Mouse (Mus musculus): ENCODE measurements around the gene Prss34. TPM values are rescaled to one million over a fixed set of nuclear protein-coding genes. Genes with fewer than 3 reads are reported as not detected.
A peak's percentile ranks its signal among the peaks of the same experiment; 100 is the strongest.

Gene Prss34
- total RNA-seq, 2 experiments from 2014 or later, result not detected

DNA sequence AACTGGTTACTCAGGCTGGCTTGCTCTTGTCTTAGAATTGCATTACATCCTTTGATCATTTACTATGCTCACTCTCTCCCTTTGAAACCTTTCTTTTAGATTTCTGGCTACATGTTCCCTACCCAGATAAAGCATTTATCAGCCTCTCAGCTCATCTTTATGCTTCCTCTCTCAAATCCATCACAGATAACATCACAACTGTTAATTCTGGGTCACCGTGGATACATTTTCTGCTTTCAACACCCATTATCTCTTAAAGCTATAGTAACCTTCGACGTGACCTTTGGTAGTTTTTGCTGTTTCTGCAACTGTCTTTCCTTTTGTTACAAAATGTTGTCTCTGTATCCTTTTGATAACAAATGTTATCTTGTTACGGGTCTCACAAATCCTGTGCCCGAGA is 4.7 kb upstream of the Prss34 start:
- intact Hi-C loops (cut with DNase I), result loop anchor here (5.0 to 10.0 kb wide), 2 partner anchors 79 to 171 kb away; no protein-coding TSS in a partner anchor
- DNase-seq (ENCODE audit: low spot score in 2 of 2), result no peak

DNA sequence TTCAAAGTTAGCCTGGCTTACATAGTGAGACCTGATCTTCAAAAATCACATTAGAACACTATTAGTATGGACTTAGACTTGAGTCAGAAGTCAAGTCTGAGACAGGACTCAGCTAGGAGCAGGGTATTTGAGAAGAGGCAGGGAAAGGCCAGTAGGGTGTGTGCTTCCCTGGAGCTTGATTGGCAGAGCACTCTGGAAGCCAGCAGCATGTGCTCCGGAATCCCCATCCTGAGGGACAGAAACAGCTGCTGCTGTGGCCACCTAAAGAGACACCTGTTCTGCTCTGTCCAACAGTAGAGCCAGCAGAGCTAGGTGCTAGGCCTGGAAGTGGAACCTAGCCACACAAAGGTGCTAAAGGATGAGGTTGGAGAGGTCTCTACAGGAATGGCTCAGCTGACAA is 4.1 kb upstream of the Prss34 start:
- DNase-seq (ENCODE audit: low spot score in 2 of 2), result no peak
- intact Hi-C loops (cut with DNase I), result loop anchor here (5.0 to 10.0 kb wide), 2 partner anchors 78 to 171 kb away; no protein-coding TSS in a partner anchor

DNA sequence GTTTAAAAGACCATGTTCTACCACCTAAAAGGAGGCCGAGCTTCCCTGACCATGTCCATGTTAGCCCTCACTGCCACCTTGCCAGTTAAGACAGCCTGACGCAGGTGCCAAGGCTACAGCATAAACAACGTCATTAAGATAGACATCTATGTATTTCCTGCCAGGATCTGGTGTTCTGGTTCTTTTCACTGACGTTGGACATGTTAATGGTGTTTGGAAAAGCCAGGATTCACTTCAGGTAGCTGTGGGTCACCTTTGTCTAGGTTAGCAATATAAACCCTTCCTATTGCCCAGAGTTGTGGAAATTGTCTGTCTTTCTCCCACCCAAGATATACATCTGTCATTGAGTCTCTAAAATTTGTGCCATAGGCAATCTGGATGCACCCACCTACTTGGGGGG is 10.2 kb downstream of the Prss34 start, which contains the start of gene Prss28:
Gene Prss28 (plus strand): TSS at position 301 of the 400 bp plus-strand sequence.
- intact Hi-C loops (cut with DNase I), result no loop called here
- DNase-seq (ENCODE audit: low spot score in 2 of 2), result no peak

DNA sequence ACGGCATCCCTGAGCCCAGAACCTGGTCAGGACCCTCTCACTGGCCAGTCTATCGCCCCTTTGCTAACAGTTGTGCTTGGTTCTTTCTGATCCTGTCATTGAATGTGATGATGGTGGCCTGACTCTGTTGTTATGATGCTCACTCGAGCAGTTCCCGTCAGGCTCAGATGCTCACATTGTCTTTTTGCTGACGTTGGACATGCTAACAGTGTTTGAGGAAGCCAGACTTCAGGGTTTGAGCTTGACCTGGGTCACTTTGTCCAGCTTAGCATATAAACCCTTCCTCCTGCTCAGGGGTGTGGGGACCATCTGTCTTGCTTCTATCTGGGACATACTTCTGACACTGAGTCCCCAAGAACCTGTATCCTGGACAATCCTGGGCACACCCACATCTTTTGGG is 20.2 kb downstream of the Prss34 start, which contains the start of gene Prss29:
Gene Prss29 (plus strand): TSS at position 301 of the 400 bp plus-strand sequence.
- DNase-seq (ENCODE audit: low spot score in 2 of 2), result no peak
- intact Hi-C loops (cut with DNase I), result no loop called here

DNA sequence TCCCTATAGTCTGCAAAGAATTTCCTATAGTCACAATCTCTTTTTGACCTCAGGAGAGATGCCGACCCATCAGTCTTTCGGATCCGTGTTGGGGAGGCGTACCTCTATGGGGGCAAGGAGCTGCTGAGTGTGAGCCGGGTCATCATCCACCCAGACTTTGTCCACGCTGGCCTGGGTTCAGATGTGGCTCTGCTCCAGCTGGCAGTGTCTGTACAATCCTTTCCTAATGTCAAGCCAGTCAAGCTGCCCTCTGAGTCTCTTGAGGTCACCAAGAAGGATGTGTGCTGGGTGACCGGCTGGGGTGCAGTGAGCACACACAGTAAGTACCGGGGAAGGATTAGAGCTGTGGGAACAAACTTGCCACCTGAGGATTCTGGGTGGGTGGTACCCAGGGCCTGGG is 22.6 kb downstream of the Prss34 start:
- no peak for DNase-seq (ENCODE audit: low spot score in 2 of 2)
- intact Hi-C loops (cut with DNase I), result no loop called here

DNA sequence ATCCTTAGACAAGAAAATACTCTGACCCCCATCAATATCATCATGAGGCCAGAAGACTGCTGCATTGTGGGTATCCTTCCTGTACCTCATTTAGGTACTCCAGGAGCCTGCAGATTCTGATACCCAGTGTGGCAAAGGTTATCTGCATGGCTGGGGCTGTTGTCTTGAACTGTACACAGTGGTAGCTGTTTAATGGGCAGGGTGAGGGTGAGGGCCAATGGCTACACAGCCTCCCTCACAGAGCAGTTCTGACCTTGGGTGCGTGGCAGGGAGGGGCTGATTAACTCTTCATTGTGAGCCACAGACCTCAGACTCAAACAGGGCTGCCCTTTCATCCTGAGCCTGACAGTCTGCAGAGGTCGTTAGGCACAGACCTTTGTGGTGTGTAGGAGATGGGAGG is 24.7 kb downstream of the Prss34 start:
- intact Hi-C loops (cut with DNase I), result no loop called here
- no peak for DNase-seq (ENCODE audit: low spot score in 2 of 2)

DNA sequence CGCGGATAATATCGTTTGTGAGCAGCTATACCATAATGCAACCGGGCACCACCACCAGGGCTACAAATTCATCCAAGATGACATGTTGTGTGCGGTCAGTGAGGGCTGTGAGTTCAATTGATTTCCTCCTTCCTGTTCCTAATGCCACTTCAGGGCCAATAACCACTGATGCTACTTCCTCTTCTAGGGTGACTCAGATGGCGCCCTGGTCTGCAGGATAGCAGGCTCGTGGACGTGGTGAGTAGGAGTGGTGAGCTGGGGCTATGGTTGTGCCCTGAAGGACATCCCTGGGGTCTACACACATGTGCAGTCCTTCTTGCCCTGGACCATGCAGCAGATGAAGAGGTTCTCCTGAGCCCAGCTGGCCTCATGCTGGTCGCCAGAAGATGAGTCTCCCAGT is 34.1 kb downstream of the Prss34 start:
- intact Hi-C loops (cut with DNase I), result no loop called here
- DNase-seq (ENCODE audit: low spot score in 2 of 2), result no peak

DNA sequence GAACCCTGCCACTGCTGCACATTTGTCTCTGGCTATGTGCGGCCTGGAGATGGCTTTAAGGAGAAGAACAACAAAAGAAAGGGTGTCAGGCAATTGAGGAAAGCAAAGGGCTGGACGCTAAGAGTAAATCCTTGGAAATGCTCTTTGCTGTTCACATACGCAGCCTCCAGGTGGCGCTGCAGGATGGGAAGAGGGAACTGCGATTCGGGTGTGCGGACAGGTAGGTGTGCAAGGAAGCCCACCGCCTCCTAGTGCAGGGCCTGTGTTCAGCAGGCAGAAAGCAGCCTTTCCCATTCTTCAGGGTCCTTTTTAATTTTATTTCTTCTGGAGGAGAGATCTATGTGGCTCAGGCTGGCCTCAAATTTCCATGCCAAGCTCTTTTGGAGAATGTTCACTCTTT is 35.7 kb downstream of the Prss34 start:
- peak; percentile 62 to 74 for DNase-seq (ENCODE audit: low spot score in 2 of 2)
- intact Hi-C loops (cut with DNase I), result loop anchor here (2.0 kb wide), 2 partner anchors 29 to 137 kb away; no protein-coding TSS in a partner anchor

DNA sequence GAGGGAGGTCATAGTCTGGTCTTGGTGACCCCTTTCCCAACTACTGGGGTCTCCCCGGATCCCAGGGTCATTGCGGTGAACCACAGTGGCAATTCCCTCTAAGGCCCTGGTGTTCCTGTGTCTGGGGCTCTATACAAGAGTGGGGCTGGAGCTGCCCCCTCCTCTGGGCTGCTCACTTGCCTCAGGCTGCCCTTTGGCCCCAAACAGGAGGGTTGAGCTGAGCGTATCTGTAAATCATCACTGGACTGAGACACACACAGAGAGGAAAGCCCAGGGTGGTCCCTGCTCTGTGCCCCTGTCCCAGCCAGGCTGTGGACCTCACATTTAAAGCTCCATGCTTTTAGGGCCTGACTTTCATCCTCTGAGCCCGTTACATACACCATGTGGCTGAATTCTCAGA is 40.0 kb downstream of the Prss34 start:
- intact Hi-C loops (cut with DNase I), result no loop called here
- DNase-seq (ENCODE audit: low spot score in 2 of 2), result no peak

DNA sequence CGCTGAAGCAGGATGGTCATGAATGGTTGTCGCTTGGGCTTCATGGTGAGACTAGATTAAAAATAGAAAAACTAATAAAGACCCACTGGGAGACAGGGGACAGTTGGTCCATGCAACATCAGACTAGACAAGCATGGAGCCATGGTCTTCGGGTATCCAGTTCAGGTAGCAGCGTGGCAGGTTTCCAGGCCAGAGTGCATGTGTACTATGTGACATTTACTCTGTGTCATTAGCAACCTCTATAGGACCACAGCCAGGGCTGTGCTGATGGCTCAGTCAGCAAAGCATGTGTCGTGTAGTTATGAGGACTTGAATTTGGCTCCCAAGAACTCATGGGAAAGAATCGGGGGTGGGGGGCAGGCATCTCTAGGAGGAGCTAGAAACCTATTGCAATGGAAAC is 41.8 kb downstream of the Prss34 start:
- intact Hi-C loops (cut with DNase I), result no loop called here
- no peak for DNase-seq (ENCODE audit: low spot score in 2 of 2)

DNA sequence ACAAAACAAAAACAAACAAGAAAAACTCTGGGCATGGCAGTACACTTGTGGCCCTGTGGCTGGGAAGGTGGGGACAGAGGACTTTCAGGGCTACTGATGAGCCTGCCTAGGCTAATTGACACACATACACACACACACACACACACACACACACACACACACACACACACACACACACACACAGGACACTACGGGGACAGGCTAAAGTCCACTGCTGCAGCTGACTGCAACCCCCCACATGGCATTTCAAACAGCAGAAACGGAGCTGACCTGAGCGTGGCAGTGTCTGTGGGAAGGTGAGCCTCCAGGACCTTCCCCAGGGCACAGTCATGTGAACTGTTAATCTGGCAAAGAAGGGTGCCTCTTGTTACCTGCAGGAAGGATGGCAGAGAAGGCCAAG is 43.3 kb downstream of the Prss34 start:
- intact Hi-C loops (cut with DNase I), result no loop called here

DNA sequence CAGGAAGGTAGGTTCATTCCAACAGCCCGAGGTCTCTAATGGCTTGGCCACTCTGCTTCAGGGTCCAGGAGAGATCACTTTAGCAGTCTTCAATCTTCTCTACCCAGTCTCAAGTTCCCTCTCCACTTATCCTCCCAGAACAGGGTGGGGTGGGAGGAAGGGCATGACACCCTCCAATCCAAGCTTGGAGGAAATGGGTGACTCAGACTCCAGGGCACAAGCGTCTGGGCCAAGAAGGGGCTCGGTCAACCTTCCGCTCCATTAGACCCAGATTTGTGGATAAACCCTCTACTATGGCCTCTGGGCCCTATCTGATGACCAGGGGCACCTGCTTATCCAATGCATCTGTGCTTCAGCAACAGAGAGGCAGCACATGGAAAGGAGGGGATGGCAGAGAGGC is 47.3 kb downstream of the Prss34 start, which contains the start of gene Tpsab1:
Gene Tpsab1 (minus strand): TSS at position 101 of the 400 bp plus-strand sequence.
- DNase-seq (ENCODE audit: low spot score in 2 of 2), result no peak
- intact Hi-C loops (cut with DNase I), result no loop called here

More for the DNA sequence above, 43.3 kb downstream of the Prss34 start:
- DNase-seq (ENCODE audit: low spot score in 2 of 2), result no peak

Other genes with a start within 250 kb of the Prss34 start
- gene Tmem204, start 214.8 kb upstream of the Prss34 start, total RNA-seq (2021), result 10 to 100 TPM in 1 of 2 experiments, 1 to 10 TPM in 1; 9.5 to 11.9 TPM
- gene Telo2, start 182.4 kb upstream of the Prss34 start, total RNA-seq (2021), result 10 to 100 TPM; 29.8 to 32.3 TPM
- gene Ptx4, start 177.6 kb upstream of the Prss34 start, total RNA-seq (2021), result 1 to 10 TPM; 1.9 to 2.3 TPM
- 10 to 100 TPM; 49.7 to 52.2 TPM for gene Clcn7, start 165.0 kb upstream of the Prss34 start, total RNA-seq (2021)
- under 1 TPM in 1 of 2 experiments, not detected in 1; 0.24 TPM for gene Ccdc154, start 135.9 kb upstream of the Prss34 start, total RNA-seq (2021)
- gene Gm38655, start 122.9 kb upstream of the Prss34 start, total RNA-seq (2021), result not detected
- gene BC003965, start 113.8 kb upstream of the Prss34 start, total RNA-seq (2021), result 10 to 100 TPM; 18.4 to 20.0 TPM
- gene Unkl, start 110.0 kb upstream of the Prss34 start, total RNA-seq (2021), result 10 to 100 TPM; 33.4 to 38.6 TPM
- 10 to 100 TPM; 72.2 to 73.5 TPM for gene Gnptg, start 58.3 kb upstream of the Prss34 start, total RNA-seq (2021)
- gene Tsr3, start 58.2 kb upstream of the Prss34 start, total RNA-seq (2021), result 10 to 100 TPM; 25.0 to 27.2 TPM
- 10 to 100 TPM; 15.2 to 23.8 TPM for gene Baiap3, start 42.0 kb upstream of the Prss34 start, total RNA-seq (2021)
- gene Ube2i, start 23.8 kb upstream of the Prss34 start, total RNA-seq (2021), result 100 to 1,000 TPM; 211 to 216 TPM
- not detected for gene Prss28, start 10.3 kb downstream of the Prss34 start, total RNA-seq (2021)
- gene Prss29, start 20.3 kb downstream of the Prss34 start, total RNA-seq (2021), result not detected
- not detected for gene Tpsab1, start 47.2 kb downstream of the Prss34 start, total RNA-seq (2021)
- gene Tpsb2, start 67.9 kb downstream of the Prss34 start, total RNA-seq (2021), result under 1 TPM in 1 of 2 experiments, not detected in 1; 0.26 TPM
- not detected for gene Tpsg1, start 70.9 kb downstream of the Prss34 start, total RNA-seq (2021)
- gene Cacna1h, start 135.4 kb downstream of the Prss34 start, total RNA-seq (2021), result 10 to 100 TPM; 42.1 to 43.2 TPM
- gene Tekt4, start 156.2 kb downstream of the Prss34 start, total RNA-seq (2021), result 1 to 10 TPM; 1.5 to 3.8 TPM
- gene Sstr5, start 198.9 kb downstream of the Prss34 start, total RNA-seq (2021), result under 1 TPM; 0.15 to 0.26 TPM

All from left cerebral cortex, postnatal 14 days (tissue).